Mouse (Mus musculus): ENCODE data around the gene Ces2a.

DNA sequence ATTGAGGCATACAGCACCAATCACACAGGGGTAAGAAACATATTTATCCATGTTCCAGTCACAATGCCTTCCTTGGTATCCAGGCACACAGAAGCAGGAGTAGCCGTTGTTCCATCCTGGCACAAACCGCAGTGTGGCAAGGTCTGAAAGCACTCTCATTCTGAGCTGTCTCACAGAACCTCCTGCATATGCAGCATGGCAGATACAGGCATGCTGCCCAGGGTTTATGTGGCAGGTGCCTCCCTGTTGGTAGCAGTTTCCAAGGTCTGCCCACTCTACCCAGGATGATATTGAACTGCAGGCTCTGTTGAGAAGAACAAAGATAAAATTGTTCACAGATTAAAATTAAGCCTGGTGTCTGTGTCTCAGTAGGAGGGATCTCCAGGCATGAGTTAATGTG is 24.4 kb downstream of the Ces2a start:
- no peak for TF ChIP-seq CTCF (IDR thresholded peaks at IDR 0.05; ENCODE audit: borderline replicate concordance, extremely low read depth, insufficient read depth, insufficient read length)
- TF ChIP-seq POLR2A (IDR thresholded peaks at IDR 0.05; ENCODE audit: borderline replicate concordance, extremely low read depth, insufficient read depth, insufficient read length, poor library complexity, severe bottlenecking): no peak

Data from brain, embryonic 14.5 days (tissue).